Mouse (Mus musculus) midbrain, embryonic 14.5 days (tissue): ENCODE data around the gene Grin3b. TPM values are rescaled to one million over a fixed set of nuclear protein-coding genes. Genes with fewer than 3 reads are reported as not detected.

Source experiments
- ATAC-seq: fragments of 200-750 bp; cut with Nextera tagmentation; 2 replicates; pipeline ENCODE4 v1.8.0; 2017; ENCODE audit warnings: moderate number of reproducible peaks, moderate library complexity; ENCODE audit not compliant: low FRiP score, low TSS enrichment
- DNase-seq: peaks from one replicate; pipeline ENCODE4 v3.0.0-alpha.2; 2015
- H3K27ac ChIP-seq: fragments of 300-500 bp; sonication (generic); replicated peaks from 2 replicates; pipeline ENCODE4 v1.5.1; 2014; ENCODE audit warnings: mild to moderate bottlenecking, low read depth, low read length, moderate library complexity
- H3K27me3 ChIP-seq: fragments of 300-500 bp; sonication (generic); 2 replicates; pipeline ENCODE4 v1.6.1; 2014; ENCODE audit warnings: low read length, control low read depth, mixed read lengths; ENCODE audit not compliant: control insufficient read depth, insufficient read depth
- H3K36me3 ChIP-seq: fragments of 300-500 bp; sonication (generic); 2 replicates; pipeline ENCODE4 v1.6.1; 2014; ENCODE audit warnings: low read length, control low read depth; ENCODE audit not compliant: control insufficient read depth, insufficient read depth
- H3K4me1 ChIP-seq: fragments of 300-500 bp; sonication (generic); 2 replicates; pipeline ENCODE4 v1.6.1; 2014; ENCODE audit warnings: mild to moderate bottlenecking, antibody characterized with exemption, low read length, control low read depth; ENCODE audit not compliant: control insufficient read depth, insufficient read depth
- H3K4me2 ChIP-seq: fragments of 300-500 bp; sonication (generic); 2 replicates; pipeline ENCODE4 v1.6.1; 2014; ENCODE audit warnings: mild to moderate bottlenecking, low read length, moderate library complexity
- H3K4me3 ChIP-seq: fragments of 300-500 bp; sonication (generic); replicated peaks from 2 replicates; pipeline ENCODE4 v1.5.1; 2014; ENCODE audit warnings: low read depth, low read length
- H3K9ac ChIP-seq: fragments of 300-500 bp; sonication (generic); replicated peaks from 2 replicates; pipeline ENCODE4 v1.6.1; 2014; ENCODE audit warnings: mild to moderate bottlenecking, low read length, moderate library complexity
- H3K9me3 ChIP-seq: fragments of 300-500 bp; sonication (generic); 2 replicates; pipeline ENCODE4 v1.6.1; 2016; ENCODE audit warnings: low read length, control low read depth, mixed read lengths; ENCODE audit not compliant: control insufficient read depth
- WGBS: fragments of 180-500 bp; shearing (Covaris S2); extraction: QIAGEN DNeasy Blood & Tissue Kit; methylation state at CpG from one replicate; pipeline ENCODE4 v1.1.7; 2014; 5-methylcytosine and 5-hydroxymethylcytosine counted together
- polyA plus RNA-seq: library from polyadenylated mRNA; unstranded; fragments of >200 nt; fragmentation: Nextera tagmentation; extraction: Ambion mirVana; gene quantifications from 2 replicates; pipeline ENCODE4 v1.2.1, GENCODE M21; 2014

Grin3b gene
- polyA plus RNA-seq, 1 experiment from 2014 or later: 0.39 TPM

GRCm38 (mm10) chr10:79987771-79988505, 17.4 kb downstream of the Grin3b start:
- H3K4me3 ChIP-seq: peak overlapping the region; percentile 32
- ATAC-seq: no peak
- no peaks in the 10 kb centered on the region for H3K36me3 ChIP-seq
- 14% methylated on average over 27 of the region's 27 CpGs for WGBS
- peaks cover 38% of the 10 kb centered on the region for H3K27me3 ChIP-seq
- DNase-seq: no peak
- H3K4me2 ChIP-seq: peak overlapping the region; percentile 46
- no peak overlapping the region; the same call in 1 of the 2 replicates for H3K9ac ChIP-seq
- peaks cover 3% of the 10 kb centered on the region; the same call in 1 of the 2 replicates for H3K9me3 ChIP-seq
- H3K4me1 ChIP-seq: peaks cover 12% of the 10 kb centered on the region
- H3K27ac ChIP-seq: no peak overlapping the region

- ATAC-seq (no peak), DNase-seq (no peak)
- Histone ChIP-seq H3K27me3 (peaks cover 38% of the 10 kb centered on the region), H3K9ac (no peak within 1 kb of the TSS; the same call in 1 of the 2 replicates), H3K9me3 (peaks cover 3% of the 10 kb centered on the region; the same call in 1 of the 2 replicates), H3K27ac (no peak within 1 kb of the TSS), H3K4me2 (peak within 1 kb of the TSS; percentile 46), H3K4me1 (peaks cover 5% of the 10 kb centered on the region; the same call in 1 of the 2 replicates), H3K36me3 (no peaks in the 10 kb centered on the region), H3K4me3 (peak within 1 kb of the TSS; percentile 32)
- WGBS: 1% methylated on average over 59 of the region's 59 CpGs
Measured at GRCm38 (mm10) chr10:79988506-79989271, 18.2 kb downstream of the Grin3b start, which contains the start of gene Cnn2. Cnn2 (plus strand) TSS chr10:79988584.

DNA sequence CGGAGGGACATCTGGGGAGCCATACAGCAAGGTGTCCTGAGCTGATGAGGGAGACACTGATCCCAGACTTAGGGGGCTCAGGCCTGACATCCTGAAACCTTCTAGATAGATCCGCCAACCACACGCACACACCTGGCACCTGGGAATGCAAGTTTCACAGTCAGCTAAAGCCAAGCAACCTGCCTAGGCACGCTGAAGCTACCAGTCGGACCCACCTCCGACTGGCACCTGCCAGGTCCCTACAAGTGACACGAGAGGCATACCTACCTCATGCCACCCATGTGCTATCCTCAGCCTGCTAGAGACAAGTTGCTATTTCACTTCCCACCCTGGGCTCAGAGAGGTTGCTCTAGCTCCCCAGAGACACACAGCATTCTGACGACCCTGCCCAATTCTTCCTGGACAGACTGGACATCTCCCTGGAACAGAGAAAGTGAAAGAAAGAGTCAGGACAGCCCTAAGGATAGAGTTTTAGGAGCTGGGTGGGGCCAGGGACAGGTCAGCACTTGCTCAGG, 18.8 kb downstream of the Grin3b start:
- H3K36me3 ChIP-seq: no peaks in the 10 kb centered on the region
- peaks cover 5% of the 10 kb centered on the region; the same call in 1 of the 2 replicates for H3K4me1 ChIP-seq
- H3K27me3 ChIP-seq: peaks cover 38% of the 10 kb centered on the region
- no peak overlapping the region for H3K27ac ChIP-seq
- 39% methylated on average over 8 of the region's 8 CpGs for WGBS
- DNase-seq (no peak), ATAC-seq (no peak)
- peak overlapping the region; percentile 32 for H3K4me3 ChIP-seq
- H3K4me2 ChIP-seq: peak overlapping the region; percentile 46
- H3K9ac ChIP-seq: no peak overlapping the region
- H3K9me3 ChIP-seq: peaks cover 3% of the 10 kb centered on the region; the same call in 1 of the 2 replicates

- H3K27me3 ChIP-seq: peaks cover 38% of the 10 kb centered on the region
- peaks cover 5% of the 10 kb centered on the region; the same call in 1 of the 2 replicates for H3K4me1 ChIP-seq
- 16% methylated on average over 14 of the region's 15 CpGs for WGBS
- no peak overlapping the region for H3K4me2 ChIP-seq
- H3K9me3 ChIP-seq: peaks cover 3% of the 10 kb centered on the region; the same call in 1 of the 2 replicates
- H3K9ac ChIP-seq: no peak overlapping the region
- ATAC-seq: no peak
- no peak for DNase-seq
- no peak overlapping the region for H3K4me3 ChIP-seq
- H3K36me3 ChIP-seq: no peaks in the 10 kb centered on the region
- H3K27ac ChIP-seq: no peak overlapping the region
Measured at GRCm38 (mm10) chr10:79989870-79990269, 19.4 kb downstream of the Grin3b start.

GRCm38 (mm10) chr10:79991099-79991498, 20.6 kb downstream of the Grin3b start:
- Histone ChIP-seq H3K9me3 (peaks cover 3% of the 10 kb centered on the region; the same call in 1 of the 2 replicates), H3K27me3 (peaks cover 38% of the 10 kb centered on the region), H3K9ac (no peak overlapping the region), H3K36me3 (no peaks in the 10 kb centered on the region), H3K27ac (no peak overlapping the region), H3K4me1 (peaks cover 3% of the 10 kb centered on the region; the same call in 1 of the 2 replicates), H3K4me2 (no peak overlapping the region), H3K4me3 (no peak overlapping the region)
- no peak for DNase-seq
- ATAC-seq: no peak
- WGBS: 54% methylated on average over 12 of the region's 12 CpGs

DNA sequence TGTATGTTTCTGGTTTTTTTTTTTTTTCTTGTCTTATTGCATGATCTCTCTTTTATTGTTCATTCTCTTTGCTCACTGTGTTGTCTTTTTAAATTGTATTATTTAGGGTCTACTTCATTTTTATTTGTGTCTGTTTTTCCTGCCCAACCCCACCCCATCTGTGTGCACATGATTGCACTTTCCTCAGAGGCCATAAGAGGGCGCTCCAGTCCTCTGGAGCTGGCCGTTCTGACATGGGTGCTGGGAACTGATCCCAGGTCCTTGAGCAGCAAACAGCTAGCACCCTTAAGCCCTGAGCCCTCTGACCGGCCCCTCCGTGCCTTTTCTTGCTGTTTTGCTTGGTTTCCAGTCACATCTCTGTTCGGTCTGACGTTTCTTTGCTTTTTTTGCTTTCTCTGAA, 21.0 kb downstream of the Grin3b start:
- Histone ChIP-seq H3K36me3 (no peaks in the 10 kb centered on the region), H3K27me3 (peaks cover 38% of the 10 kb centered on the region)
- 85% methylated on average over 6 of the region's 6 CpGs for WGBS

DNA sequence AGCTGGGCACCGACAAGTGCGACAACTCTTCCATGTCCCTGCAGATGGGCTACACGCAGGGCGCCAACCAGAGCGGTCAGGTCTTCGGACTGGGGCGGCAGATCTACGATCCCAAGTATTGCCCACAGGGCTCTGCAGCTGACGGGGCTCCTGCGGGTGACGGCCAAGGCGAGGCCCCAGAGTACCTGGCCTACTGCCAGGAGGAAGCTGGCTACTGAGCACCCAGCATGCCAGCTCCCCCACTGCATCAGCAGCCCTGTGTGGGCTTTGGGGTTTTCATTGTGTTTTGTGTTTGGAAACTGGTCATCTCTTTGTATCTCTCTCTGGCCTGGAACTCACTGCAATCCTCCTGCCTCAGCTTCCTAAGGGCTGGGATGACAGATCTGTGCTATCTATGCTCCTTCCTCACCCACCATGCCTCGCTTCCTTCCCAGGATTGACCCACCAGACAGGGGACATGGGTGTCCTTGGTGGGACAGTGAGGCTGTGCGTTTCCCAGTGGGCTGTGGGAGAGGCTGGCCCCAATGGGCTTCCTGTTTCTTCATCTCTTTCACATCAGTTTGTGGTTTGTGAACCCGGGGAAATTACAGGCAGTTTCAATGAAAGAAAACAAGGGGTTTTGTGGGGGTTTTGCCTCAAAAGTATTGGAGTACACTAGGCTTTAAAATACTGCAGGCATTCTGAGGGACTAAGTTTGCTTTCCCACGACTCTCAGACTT, 24.0 kb downstream of the Grin3b start:
- no peaks in the 10 kb centered on the region for H3K36me3 ChIP-seq
- H3K4me3 ChIP-seq: no peak overlapping the region
- WGBS: 86% methylated on average over 16 of the region's 16 CpGs
- H3K9ac ChIP-seq: no peak overlapping the region
- ATAC-seq (no peak), DNase-seq (no peak)
- H3K27ac ChIP-seq: no peak overlapping the region
- H3K9me3 ChIP-seq: peaks cover 3% of the 10 kb centered on the region; the same call in 1 of the 2 replicates
- peaks cover 20% of the 10 kb centered on the region for H3K27me3 ChIP-seq
- H3K4me1 ChIP-seq: peaks cover 12% of the 10 kb centered on the region
- no peak overlapping the region for H3K4me2 ChIP-seq

More for the DNA sequence above, 21.0 kb downstream of the Grin3b start:
- H3K27ac ChIP-seq: no peak overlapping the region
- no peak for DNase-seq
- H3K4me3 ChIP-seq: no peak overlapping the region
- no peak for ATAC-seq
- no peaks in the 10 kb centered on the region; the same call in 1 of the 2 replicates for H3K4me1 ChIP-seq
- no peak overlapping the region for H3K9ac ChIP-seq
- H3K4me2 ChIP-seq: no peak overlapping the region
- H3K9me3 ChIP-seq: peaks cover 3% of the 10 kb centered on the region; the same call in 1 of the 2 replicates

DNA sequence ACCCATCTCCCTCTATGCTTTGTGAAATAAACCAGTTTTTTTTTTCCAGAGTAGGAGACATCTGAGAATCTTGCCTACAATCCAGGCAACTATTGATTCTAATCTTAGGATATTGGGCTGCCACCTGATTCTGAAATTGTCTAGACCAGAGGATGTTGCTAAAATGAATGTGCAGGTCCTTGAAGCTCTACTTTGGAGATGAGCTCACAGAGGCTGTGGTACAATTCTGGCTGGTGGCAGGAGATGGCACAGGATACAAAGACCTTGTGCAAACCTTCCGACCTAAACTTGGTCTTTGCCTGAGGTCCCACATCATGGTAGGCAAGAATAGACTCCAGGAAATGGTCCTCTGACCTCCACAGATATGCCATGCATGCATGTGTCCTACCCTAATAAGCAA, 25.1 kb downstream of the Grin3b start:
- H3K9me3 ChIP-seq: peaks cover 3% of the 10 kb centered on the region; the same call in 1 of the 2 replicates
- H3K4me1 ChIP-seq: peaks cover 12% of the 10 kb centered on the region
- H3K27me3 ChIP-seq: peaks cover 17% of the 10 kb centered on the region
- DNase-seq: no peak
- H3K4me2 ChIP-seq: peak overlapping the region; percentile 16; the same call in 1 of the 2 replicates
- H3K9ac ChIP-seq: no peak overlapping the region
- no peak overlapping the region for H3K4me3 ChIP-seq
- H3K27ac ChIP-seq: peak overlapping the region; percentile 8; the same call in 1 of the 2 replicates
- WGBS: 83% methylated on average over 1 of the region's 1 CpGs
- H3K36me3 ChIP-seq: no peaks in the 10 kb centered on the region
- ATAC-seq: no peak
